Comparison of ENCODE assay signal across 23 mouse cellular contexts in the genomic region with DNA sequence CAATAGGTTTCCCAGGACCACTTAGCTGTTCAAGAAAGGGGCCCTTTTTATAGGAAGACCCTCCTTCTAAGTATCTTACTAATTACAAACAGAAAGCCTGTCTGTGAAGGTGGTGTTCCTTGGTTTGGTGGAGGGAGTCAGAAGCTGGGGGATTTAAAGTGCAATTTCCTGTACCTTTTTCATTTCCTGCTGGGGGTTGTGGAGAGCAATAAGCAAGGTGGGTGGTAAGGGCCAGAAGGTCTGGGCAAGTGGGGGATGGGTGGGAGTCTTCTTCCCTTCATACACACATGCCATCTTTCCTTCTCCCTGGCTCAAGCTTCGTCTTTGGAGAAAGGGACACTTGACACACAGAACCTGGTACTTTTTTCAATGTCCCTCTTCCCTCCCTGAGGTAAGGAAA. TPM values are rescaled to one million over a fixed set of nuclear protein-coding genes. Genes with fewer than 3 reads are reported as not detected.
DNase-seq lines count a peak whose midpoint lies in the region; ATAC-seq lines count a peak whose summit lies in the region.
"Had no signal": no experiment of that assay in that cellular context is flagged by ENCODE, and none has a peak within 500 bp of the region (broad histone marks: within the 10 kb centered on the region; RNA-seq: fewer than 3 reads in every experiment).

No protein-coding gene starts in this region.

- H3K9me3 ChIP-seq in hindbrain, embryonic 13.5 days, result no peaks in the 10 kb centered on the region
- H3K9me3 ChIP-seq in hindbrain, embryonic 10.5 days, result no peaks in the 10 kb centered on the region
- no peaks in the 10 kb centered on the region for H3K9me3 ChIP-seq in limb, embryonic 12.5 days
- H3K9me3 ChIP-seq: forebrain, embryonic 10.5 days; heart, embryonic 12.5 days; heart, embryonic 15.5 days had no signal

- ATAC-seq in hindbrain, embryonic 13.5 days (ENCODE audit: low FRiP score), result no peak
- no peak for ATAC-seq in limb, embryonic 12.5 days (ENCODE audit: insufficient number of reproducible peaks, insufficient read depth, low FRiP score, low TSS enrichment, low read depth)
- ATAC-seq: CD4-positive, CD25-positive, alpha-beta regulatory T cell, adult 4 months; forebrain, embryonic 14.5 days; forebrain, postnatal 0 days; hindbrain, postnatal 0 days had no signal

- no peaks in the 10 kb centered on the region for H3K36me3 ChIP-seq in hindbrain, embryonic 13.5 days
- no peaks in the 10 kb centered on the region for H3K36me3 ChIP-seq in hindbrain, embryonic 10.5 days
- no peaks in the 10 kb centered on the region for H3K36me3 ChIP-seq in limb, embryonic 12.5 days
- H3K36me3 ChIP-seq: forebrain, embryonic 10.5 days; heart, embryonic 12.5 days; heart, embryonic 15.5 days had no signal

- H3K4me1 ChIP-seq in hindbrain, embryonic 13.5 days (replicated peaks), result peaks cover 37% of the 10 kb centered on the region
- peaks cover 35% of the 10 kb centered on the region for H3K4me1 ChIP-seq in hindbrain, embryonic 10.5 days (replicated peaks)
- peaks cover 80% of the 10 kb centered on the region for H3K4me1 ChIP-seq in limb, embryonic 12.5 days (replicated peaks)

- H3K4me3 ChIP-seq in hindbrain, embryonic 13.5 days, result no peak overlapping the region
- no peak overlapping the region for H3K4me3 ChIP-seq in hindbrain, embryonic 10.5 days
- no peak overlapping the region for H3K4me3 ChIP-seq in limb, embryonic 12.5 days (replicated peaks)
- H3K4me3 ChIP-seq: heart, embryonic 12.5 days; heart, embryonic 15.5 days had no signal

- DNase-seq in hindbrain, embryonic 10.5 days (ENCODE audit: low spot score), result no peak
- peak; percentile 76 for DNase-seq in forelimb bud, embryonic 11.5 days (ENCODE audit: low read depth, low spot score)
- peak; percentile 66 for DNase-seq in hindlimb bud, embryonic 11.5 days (ENCODE audit: extremely low spot score, low read depth, low spot score)
- no peak for DNase-seq in natural killer cell, adult 2 months (ENCODE audit: low spot score in 2 of 2)
- DNase-seq: adrenal gland, adult 2 months; adrenal gland, postnatal 14 days; cerebellum, adult 11 months; cerebellum, adult 2 months; cerebellum, postnatal 10 days; forebrain, postnatal 0 days; gastrocnemius, postnatal 25 days; heart, adult 18-20 months; heart, postnatal 10 days; heart, postnatal 36 days had no signal

- no peak overlapping the region for H3K9ac ChIP-seq in hindbrain, embryonic 13.5 days
- H3K9ac ChIP-seq in limb, embryonic 12.5 days (replicated peaks), result no peak overlapping the region
- H3K9ac ChIP-seq: forebrain, postnatal 0 days; heart, embryonic 12.5 days; heart, embryonic 15.5 days; hindbrain, embryonic 14.5 days had no signal

- H3K27me3 ChIP-seq in hindbrain, embryonic 13.5 days, result peaks cover 72% of the 10 kb centered on the region
- peaks cover 97% of the 10 kb centered on the region for H3K27me3 ChIP-seq in hindbrain, embryonic 10.5 days (ENCODE audit: insufficient read depth, poor library complexity, severe bottlenecking)
- peaks cover 15% of the 10 kb centered on the region for H3K27me3 ChIP-seq in limb, embryonic 12.5 days

- H3K4me2 ChIP-seq in hindbrain, embryonic 13.5 days, result no peak overlapping the region
- no peak overlapping the region for H3K4me2 ChIP-seq in limb, embryonic 12.5 days
- H3K4me2 ChIP-seq: heart, embryonic 12.5 days; heart, embryonic 15.5 days; hindbrain, embryonic 14.5 days had no signal

- 0 out of 2 replicates have a peak overlapping the region, but pooled peaks have one; percentile 14 for H3K27ac ChIP-seq in hindbrain, embryonic 13.5 days
- no peak overlapping the region for H3K27ac ChIP-seq in hindbrain, embryonic 10.5 days
- peak overlapping the region; percentile 32 for H3K27ac ChIP-seq in limb, embryonic 12.5 days
- H3K27ac ChIP-seq: forebrain, embryonic 10.5 days; heart, embryonic 15.5 days; hindbrain, embryonic 14.5 days; hindbrain, postnatal 0 days had no signal

- WGBS in hindbrain, embryonic 13.5 days, result 83% methylated on average over 1 of the region's 1 CpGs
- WGBS in hindbrain, embryonic 10.5 days, result 60% methylated on average over 1 of the region's 1 CpGs
- 11% methylated on average over 1 of the region's 1 CpGs for WGBS in limb, embryonic 12.5 days

RNA-seq across cellular contexts. Expression of a gene that starts 30.2 kb away (rescaled TPM):
- polyA plus RNA-seq in hindbrain, embryonic 13.5 days (2015; fragmentation: Nextera tagmentation; extraction: Ambion mirVana), result 41.8 and 42.3 TPM in 2 replicates
- polyA plus RNA-seq in hindbrain, embryonic 10.5 days (2016; fragmentation: Nextera tagmentation; extraction: Ambion mirVana), result 32.1 and 38.5 TPM in 2 replicates
- polyA plus RNA-seq in limb, embryonic 12.5 days (2016; fragmentation: Nextera tagmentation; extraction: Ambion mirVana), result 43.0 and 49.4 TPM in 2 replicates

Comparison
In these comparisons a context has a peak if more than half of its experiments do, and no peak if none do; other contexts are left out.
1. DNase-seq: peak in forelimb bud, embryonic 11.5 days (single experiment) and hindlimb bud, embryonic 11.5 days (single experiment); none in hindbrain, embryonic 10.5 days (single experiment) and natural killer cell, adult 2 months (0 of 2).